Mouse (Mus musculus): ENCODE data around the gene Cps1.

The Cps1 gene

GRCm38 (mm10) chr1:67234861-67235260, 112.0 kb downstream of the Cps1 start:
- no peak for DNase-seq (ENCODE audit: extremely low read depth, low read depth)

- no peak for DNase-seq (ENCODE audit: extremely low read depth, low read depth)
Measured at GRCm38 (mm10) chr1:67235468-67236217, 112.8 kb downstream of the Cps1 start.

DNA sequence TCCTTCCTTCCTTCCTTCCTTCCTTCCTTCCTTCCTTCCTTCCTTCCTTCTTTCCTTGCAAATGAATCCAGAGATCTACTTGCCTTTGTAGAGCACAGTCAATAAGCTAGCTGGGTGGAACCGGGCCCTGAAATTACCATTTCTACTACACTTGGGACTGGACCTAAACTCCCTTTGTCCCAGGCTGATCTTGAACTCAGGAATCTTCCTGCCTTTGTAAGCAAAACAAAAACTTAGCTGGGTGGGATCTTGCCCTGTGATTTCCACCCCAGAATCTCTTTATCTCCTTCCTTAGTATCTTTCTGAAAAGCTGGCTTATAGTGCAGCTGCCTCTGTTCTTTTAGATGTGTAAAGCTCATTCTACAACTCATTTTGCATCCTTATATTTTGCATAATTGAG, 115.6 kb downstream of the Cps1 start:
- no peak for DNase-seq (ENCODE audit: extremely low read depth, low read depth)

DNA sequence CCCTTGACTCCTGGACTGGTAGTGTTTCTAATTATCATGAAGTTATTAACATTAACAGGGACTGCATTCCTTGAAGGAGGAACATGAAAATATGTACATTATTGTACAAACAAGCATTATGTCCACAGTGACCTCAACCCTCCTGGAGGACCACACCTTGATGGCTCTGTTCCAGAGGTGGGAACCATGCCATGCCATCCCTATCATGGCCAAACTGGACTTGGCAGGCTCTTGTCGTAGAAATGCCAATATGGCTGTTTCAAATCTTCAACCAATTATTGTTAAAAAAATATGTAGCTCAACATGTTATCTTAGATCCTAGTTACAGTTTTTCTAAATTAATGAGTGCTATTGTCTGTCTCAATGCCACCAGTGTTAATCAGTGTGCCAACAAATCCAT, 116.1 kb downstream of the Cps1 start:
- DNase-seq (ENCODE audit: extremely low read depth, low read depth) = no peak

GRCm38 (mm10) chr1:67265222-67265621, 142.4 kb downstream of the Cps1 start:
- DNase-seq (ENCODE audit: extremely low read depth, low read depth) = no peak

GRCm38 (mm10) chr1:67267972-67268371, 145.1 kb downstream of the Cps1 start:
- DNase-seq (ENCODE audit: extremely low read depth, low read depth) = no peak

- DNase-seq (ENCODE audit: extremely low read depth, low read depth) = no peak
Measured at GRCm38 (mm10) chr1:67268450-67268849, 145.6 kb downstream of the Cps1 start.

DNA sequence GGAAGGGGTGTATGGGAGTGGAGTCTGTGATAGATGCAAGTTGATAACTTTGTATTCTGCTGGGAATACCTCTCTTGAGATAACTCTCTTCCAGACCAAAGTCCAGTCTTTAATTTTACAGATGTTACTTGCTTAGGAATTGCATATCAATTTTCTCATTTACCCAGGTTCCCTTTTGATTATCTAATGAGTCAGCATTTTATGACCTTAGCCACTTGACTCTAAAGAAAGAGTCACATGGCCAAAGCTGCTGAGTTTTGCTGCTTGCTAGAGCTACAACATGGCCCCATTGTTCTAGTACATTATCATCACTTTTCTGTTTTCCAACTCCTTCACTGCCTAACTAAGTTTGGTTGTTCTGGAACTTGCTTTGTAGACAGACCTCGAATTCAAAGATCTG, 153.4 kb downstream of the Cps1 start:
- no peak for DNase-seq (ENCODE audit: extremely low read depth, low read depth)

Measured in MEL-GATA-1-ER (cell line).